Mouse (Mus musculus): ENCODE measurements around the gene Mta3. TPM values are rescaled to one million over a fixed set of nuclear protein-coding genes. Genes with fewer than 3 reads are reported as not detected.

The Mta3 gene
- 48.0 and 84.0 TPM in 2 replicates for polyA plus RNA-seq (2015; fragmentation: Nextera tagmentation; extraction: Ambion mirVana)

DNA sequence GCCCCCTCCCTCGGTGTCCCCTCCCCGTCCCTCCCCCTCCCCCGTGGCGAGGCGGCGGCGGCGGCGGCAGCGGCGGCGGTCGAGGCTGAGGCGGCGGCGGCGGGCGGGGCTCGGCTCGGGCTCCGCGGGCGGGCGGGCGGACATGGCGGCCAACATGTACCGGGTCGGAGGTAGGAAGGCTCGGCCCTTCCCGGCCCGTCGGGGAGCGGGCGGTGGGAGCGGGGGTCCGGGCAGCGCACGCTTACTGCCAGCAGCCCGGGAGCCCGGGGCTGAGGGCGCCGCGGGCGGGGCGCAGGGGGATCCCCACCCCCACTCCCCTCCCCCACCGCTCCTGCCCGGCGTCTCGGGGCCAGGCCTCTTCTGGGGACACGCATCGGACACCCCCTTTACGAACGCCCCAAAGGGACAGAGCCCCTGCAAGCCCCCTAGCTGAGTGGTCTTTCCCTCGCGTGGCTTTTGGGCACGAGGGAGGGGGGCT lies at the start of gene Mta3:
TSS of gene Mta3 (plus strand) at position 48 of the 478 bp plus-strand sequence.

GRCm38 (mm10) chr17:83847815-83848214 lies 141.9 kb downstream of the Mta3 start, which contains the start of gene Haao:
TSS of gene Haao (minus strand) at chr17:83847963.

Other genes with a start within 250 kb of the Mta3 start
- gene Cox7a2l, start 188.8 kb upstream of the Mta3 start, polyA plus RNA-seq (2015; fragmentation: Nextera tagmentation; extraction: Ambion mirVana): 214 and 251 TPM in 2 replicates
- gene Kcng3, start 74.3 kb upstream of the Mta3 start, polyA plus RNA-seq (2015; fragmentation: Nextera tagmentation; extraction: Ambion mirVana): 0.14 and 0.16 TPM in 2 replicates
- 1.8 and 3.7 TPM in 2 replicates for gene Haao, start 141.8 kb downstream of the Mta3 start, polyA plus RNA-seq (2015; fragmentation: Nextera tagmentation; extraction: Ambion mirVana)